Mouse (Mus musculus) kidney, adult 8-10 months (tissue): ENCODE measurements around the gene Agr3.

Experiments
- DNase-seq, 2 experiments: peaks; one replicate each; pipeline ENCODE4 v3.0.0; 2022

The Agr3 gene

DNA sequence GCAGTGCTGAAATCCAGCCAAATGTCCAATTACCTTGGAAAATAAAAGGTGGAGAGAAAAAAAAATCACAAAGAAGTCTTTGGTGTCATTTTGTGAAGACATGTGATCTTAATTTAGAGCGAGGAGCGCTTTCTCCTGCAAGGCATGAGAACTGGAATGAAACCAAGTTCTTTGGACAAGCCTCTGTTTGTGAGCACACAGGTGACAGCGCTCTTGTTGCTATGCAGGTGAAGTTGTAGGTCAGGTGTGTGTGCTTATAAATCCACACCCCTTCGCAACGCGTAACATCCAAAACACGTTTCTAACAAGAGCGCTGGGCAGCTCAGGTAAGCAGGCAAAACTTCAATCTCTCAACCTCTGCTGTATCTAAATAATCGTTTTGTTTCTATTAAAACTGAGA, at the start of gene Agr3:
Gene Agr3, plus strand, starts transcription at position 219 of the 400 bp plus-strand sequence.
- DNase-seq: no peak

DNA sequence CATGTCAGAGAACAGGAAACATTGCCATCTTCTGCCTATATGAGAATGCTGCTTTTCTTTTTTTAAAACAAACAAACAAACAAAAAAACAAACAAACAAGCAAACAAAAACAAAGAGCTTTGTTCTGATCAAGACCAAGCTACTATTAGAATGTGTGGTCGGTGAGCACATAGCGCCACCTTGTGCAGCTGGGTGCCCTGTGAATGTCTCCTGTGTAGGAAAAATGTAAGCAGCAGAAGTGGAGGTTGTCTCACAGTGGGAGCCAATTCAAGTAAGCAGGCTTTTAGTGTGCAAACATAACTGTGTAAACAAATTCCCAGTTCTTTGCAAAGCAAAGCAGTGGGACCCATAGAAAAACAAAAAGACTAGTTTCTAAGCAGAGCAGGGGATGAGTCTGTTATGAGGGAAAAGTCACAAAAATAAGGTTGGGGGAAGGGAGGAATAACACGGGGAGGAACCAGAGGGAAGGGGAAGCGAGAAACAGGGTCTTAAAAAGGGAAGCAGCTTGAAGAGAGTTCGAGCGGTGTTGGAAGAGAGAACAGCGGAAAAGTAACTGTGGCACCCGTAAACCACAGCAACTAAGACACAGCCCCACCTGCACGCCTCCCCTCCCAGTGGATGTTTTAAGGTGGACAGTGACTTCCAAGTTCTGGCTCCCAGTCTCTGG, 40.4 kb upstream of the Agr3 start:
- DNase-seq: peak in 1 of 2 experiments; percentile 10

GRCm38 (mm10) chr12:35889383-35889782, 36.0 kb upstream of the Agr3 start:
- DNase-seq: no peak

DNA sequence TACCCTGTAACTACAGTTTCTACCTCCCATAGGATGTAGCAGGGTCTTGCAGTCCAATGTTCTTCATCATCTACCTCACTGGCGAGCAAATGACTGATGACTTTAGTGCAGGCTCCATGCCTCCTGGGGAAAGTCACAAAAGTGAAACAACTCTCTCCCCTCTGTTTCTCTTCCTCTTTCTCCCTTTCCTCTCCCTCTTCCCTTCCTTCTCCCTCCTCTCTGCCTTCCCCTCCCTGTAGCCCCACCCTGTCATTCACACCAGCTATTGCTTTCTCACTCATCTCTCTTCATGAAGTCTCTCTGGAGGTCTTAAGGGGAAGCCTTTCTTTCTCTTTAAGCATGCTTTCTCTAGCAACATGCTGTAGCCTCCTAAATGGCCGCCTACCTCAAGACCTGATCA, 34.7 kb upstream of the Agr3 start:
- DNase-seq: no peak

DNA sequence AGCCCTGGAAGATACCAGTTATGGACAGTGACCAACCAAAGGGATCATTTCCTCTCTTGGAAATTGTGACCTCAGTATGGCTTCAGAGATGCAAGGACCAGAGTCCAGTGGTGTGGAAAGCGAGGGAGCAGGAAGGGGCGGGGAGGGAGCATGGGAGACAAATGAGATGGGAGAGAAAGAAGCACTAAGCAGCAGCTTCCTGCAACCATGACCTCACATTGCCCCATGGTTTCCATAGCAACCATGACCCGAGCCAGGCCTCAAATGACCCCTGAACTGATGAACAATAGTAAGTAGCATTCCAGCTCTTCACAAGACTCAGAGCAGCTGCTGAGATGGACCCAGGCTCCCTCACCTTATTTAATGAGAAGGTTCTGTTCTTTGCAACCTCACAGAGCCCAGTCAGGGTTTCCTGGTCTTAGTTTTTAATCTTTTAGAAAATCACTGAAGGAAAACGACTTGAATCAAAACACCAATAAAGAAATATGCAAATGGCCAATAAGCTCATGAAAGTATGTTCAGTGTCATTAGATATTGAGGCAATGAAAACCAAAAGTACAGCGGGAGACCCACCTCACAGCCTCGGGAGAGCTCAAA, 31.0 kb upstream of the Agr3 start:
- DNase-seq: no peak

DNA sequence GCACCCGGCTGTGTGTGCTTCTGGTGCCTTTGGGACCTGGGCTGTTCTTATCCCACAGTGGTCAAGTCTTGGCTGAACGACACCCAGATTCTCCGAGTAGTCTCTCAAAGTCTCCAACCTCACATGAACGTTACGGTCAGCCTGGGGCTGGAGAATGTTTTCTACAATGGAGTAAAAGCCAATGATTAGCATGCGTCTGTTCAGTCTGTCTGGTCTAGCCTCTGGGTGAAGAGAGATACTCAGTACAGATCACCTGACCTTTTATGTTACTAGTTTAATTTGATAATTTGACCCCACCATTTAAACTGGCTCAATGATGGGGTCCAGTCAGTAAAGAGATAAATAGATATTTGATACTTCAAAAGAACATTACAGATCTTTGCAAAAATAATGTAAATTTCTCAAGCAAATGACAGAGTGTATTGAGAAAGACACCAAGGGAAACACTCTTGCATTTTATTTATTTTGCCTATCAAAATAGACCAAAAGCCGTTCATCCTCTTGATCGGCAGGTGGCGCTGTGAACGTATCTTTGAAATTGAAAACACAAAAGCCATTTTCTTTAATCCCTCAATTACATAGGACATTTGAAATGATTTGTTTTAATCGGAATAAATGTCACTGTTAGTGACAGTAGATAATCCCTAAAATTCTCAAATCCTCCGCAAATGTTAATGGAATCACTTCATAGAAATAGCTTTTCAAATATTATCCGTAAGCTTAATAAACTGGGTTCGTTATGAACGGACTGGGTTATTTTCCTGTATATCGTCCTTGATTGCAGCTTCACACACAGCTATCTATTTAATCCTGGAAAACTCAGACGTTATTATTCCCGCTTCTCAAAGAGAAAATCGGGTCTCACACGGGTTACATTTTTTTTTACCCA, 29.3 kb upstream of the Agr3 start:
- DNase-seq: peak; percentile 17 to 59

- no peak for DNase-seq
Observed at GRCm38 (mm10) chr12:35896764-35897282, 28.6 kb upstream of the Agr3 start.

DNA sequence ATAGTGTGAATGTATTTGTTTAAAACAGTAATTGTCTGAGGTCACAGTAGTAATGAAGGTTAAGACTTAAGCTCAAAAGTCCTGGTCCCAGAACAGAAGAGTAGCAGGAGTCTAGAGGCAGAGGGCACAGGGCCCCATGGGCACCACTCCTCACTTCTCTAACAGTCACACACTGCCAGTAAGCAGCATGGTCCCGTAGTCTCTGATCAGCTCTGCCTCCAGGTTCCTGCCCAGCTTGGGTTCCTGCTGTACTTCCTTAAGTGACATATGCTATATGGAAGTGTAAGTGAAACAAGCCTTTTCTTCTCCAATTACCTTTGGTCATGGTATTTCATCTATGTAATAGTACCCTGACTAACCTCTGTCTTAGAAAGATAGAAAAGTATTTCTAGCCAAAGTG, 14.8 kb upstream of the Agr3 start:
- DNase-seq: no peak

- DNase-seq: no peak
Observed at GRCm38 (mm10) chr12:35915813-35916212, 9.6 kb upstream of the Agr3 start.

GRCm38 (mm10) chr12:35916467-35916866, 9.0 kb upstream of the Agr3 start:
- no peak for DNase-seq

DNA sequence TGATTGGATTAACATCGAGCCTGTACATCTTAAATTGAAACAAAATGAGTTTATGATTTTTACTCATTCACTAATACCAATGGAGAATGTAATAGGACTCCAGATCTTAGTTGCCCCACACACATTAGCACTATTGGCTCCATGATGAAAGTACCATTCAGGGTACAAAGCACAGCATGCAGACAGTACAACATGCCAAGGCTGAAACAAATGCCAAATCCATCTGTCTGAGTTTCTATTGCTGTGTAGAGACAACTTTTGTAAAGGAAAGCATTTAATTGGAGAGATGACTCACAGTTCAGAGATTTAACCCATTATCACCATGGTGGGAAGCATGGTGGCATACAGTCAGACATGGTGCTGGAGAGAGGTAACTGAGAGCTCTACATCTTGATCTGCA, 7.4 kb upstream of the Agr3 start:
- DNase-seq: no peak

DNA sequence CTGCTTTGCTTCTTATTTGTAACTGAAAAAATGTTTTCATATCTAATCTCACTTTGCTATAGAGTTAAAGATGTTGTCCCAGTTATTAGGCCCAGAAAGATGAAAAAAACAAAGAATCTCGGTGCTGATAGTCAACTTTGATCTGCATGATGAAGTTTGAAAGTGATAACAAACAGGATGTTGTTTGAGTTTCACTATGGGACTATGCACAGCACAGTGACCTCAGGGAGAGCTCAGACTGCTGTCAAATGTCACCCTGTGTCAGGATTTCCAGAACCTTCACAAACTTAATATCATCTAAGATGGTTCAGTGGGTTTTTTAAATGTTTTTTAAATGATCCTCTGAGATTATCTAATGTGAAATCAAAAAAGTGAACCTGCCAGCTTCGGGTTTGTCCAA, 2.4 kb downstream of the Agr3 start:
- no peak for DNase-seq

GRCm38 (mm10) chr12:35932816-35933215, 7.4 kb downstream of the Agr3 start:
- DNase-seq: no peak

GRCm38 (mm10) chr12:35951757-35952156, 26.3 kb downstream of the Agr3 start:
- no peak for DNase-seq

DNA sequence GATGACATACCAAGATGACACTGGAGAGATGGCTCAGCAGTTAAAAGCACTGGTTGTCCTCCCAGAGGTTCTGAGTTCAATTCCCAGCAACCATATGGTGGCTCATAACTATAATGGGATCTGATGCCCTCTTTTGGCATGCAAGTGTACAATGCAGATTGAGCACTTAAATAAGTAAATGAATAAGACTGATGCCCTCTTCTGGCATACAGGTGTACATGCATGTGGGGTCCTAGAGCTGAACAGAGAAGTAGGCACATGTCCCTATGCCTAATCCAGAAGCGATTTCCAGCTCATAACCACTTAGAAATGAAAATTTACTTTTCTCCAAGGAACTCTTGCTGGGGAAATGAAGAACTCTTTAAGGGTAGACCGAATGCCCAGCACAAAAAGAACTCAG, 31.8 kb downstream of the Agr3 start:
- DNase-seq: no peak

- no peak for DNase-seq
Observed at GRCm38 (mm10) chr12:35966098-35966767, 40.8 kb downstream of the Agr3 start.

DNA sequence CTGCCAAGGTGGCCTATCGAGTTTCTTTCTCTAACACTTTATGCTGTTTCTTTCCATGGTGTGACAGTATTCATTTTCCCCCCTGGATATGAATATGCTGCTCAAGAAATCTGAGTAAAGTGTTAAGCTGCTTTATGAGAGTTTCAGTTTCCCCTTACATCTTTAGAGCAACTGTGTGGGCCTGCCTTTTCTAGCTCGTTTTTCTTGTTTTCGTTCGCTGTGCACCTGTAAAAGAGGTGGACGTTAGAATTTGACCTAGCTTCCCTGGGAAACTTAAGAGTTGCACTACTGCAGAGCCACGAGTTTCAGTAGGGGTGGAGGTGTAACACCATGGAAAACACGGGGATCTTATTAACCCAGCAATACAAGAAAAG, 41.3 kb downstream of the Agr3 start:
- DNase-seq: no peak

- no peak for DNase-seq
Observed at GRCm38 (mm10) chr12:35975898-35976297, 50.5 kb downstream of the Agr3 start.

GRCm38 (mm10) chr12:35977633-35978246, 52.3 kb downstream of the Agr3 start:
- no peak for DNase-seq

DNA sequence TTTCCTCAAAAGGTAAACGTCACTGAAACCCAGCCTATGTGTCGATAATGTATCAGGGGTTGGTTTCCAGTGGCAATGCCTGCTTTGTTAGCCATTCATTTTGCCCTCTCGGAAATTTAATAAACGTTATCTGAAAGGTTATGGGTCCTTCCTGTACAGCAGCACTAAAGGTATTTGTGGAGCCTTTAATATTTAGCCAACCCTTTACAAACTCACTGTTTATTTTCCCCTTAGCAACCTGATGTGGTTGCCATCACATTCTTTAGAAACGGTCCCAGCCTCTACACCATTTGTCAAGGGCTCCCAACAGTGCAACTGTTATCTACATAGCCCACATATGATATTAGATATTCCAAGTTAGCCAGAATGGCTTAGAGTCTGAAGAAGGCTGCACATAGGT, 54.2 kb downstream of the Agr3 start:
- DNase-seq: no peak

DNA sequence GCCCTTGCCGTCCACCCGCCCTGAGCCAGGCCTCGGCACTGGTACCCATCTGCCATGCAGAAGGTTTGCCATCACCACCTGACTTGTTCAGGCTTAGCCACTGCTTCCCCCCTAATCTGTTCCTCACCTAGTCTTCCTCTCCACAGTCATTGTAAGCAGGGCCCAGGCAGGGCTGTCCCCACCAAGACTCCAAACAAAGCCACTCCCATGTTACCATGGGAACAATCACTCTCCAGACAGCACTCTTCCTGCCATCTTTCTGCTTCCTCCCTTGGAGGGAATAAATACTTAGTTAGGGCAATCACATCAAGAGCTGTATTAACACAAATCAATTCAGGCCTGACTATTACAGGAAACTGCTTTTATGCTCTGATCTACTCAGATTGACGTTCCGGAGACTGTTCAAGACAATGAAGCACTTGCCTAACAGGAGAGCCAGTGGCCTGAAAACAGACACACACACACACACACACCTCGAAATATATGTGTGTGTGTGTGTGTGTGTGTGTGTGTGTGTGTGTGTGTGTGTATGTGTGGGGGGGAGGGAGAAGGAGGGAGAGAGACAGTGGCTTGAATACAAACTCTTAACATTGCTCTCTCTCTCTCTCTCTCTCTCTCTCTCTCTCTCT, 56.4 kb downstream of the Agr3 start:
- peak in 1 of 2 experiments; percentile 30 for DNase-seq

- no peak for DNase-seq
Observed at GRCm38 (mm10) chr12:35983472-35983871, 58.1 kb downstream of the Agr3 start.
